Mouse (Mus musculus) brain, embryonic 14.5 days (tissue): ENCODE measurements at regions not wholly inside any gene's neighbourhood (a gene's known extent, or its start where the extent isn't known, plus 50 kb on each side); places are given as distances from the start of the nearest gene placed in this dataset.

Source experiments
- CTCF ChIP-seq: fragments of 200-500 bp; IDR thresholded peaks from 2 replicates; pipeline ENCODE4 v1.5.1; 2012; ENCODE audit warnings: inconsistent platforms, mild to moderate bottlenecking, moderate library complexity, borderline replicate concordance; ENCODE audit not compliant: insufficient read depth, insufficient read length; ENCODE audit errors: extremely low read depth
- POLR2A ChIP-seq: fragments of 200-500 bp; IDR thresholded peaks from 2 replicates; pipeline ENCODE4 v1.6.1; 2012; ENCODE audit warnings: mild to moderate bottlenecking, inconsistent platforms, borderline replicate concordance; ENCODE audit not compliant: poor library complexity, insufficient read depth, insufficient read length, severe bottlenecking; ENCODE audit errors: extremely low read depth

GRCm38 (mm10) chr16:63313544-63313943 lies 459.4 kb downstream of the Pros1 start:
- TF ChIP-seq POLR2A (no peak), CTCF (no peak)
